Mouse (Mus musculus) hindbrain, embryonic 12.5 days (tissue): ENCODE data around the gene Magi2. TPM values are rescaled to one million over a fixed set of nuclear protein-coding genes. Genes with fewer than 3 reads are reported as not detected.
"Not testable (repeated sequence)": the region's sequence is repeated elsewhere in the genome, so short reads cannot be mapped to it uniquely, and the experiment has no call there.

Experiments
- ATAC-seq: fragments of 200-750 bp; cut with Nextera tagmentation; 2 replicates; pipeline ENCODE4 v1.8.0; 2017; ENCODE audit warnings: moderate TSS enrichment; ENCODE audit not compliant: low FRiP score
- H3K27ac ChIP-seq: fragments of 300-500 bp; sonication (generic); 2 replicates; pipeline ENCODE4 v1.5.1; 2016; ENCODE audit warnings: mild to moderate bottlenecking
- H3K27me3 ChIP-seq: fragments of 300-500 bp; sonication (generic); 2 replicates; pipeline ENCODE4 v1.6.1; 2016; ENCODE audit warnings: mild to moderate bottlenecking
- H3K36me3 ChIP-seq: fragments of 300-500 bp; sonication (generic); 2 replicates; pipeline ENCODE4 v1.6.1; 2016; ENCODE audit warnings: mild to moderate bottlenecking
- H3K4me1 ChIP-seq: fragments of 300-500 bp; sonication (generic); 2 replicates; pipeline ENCODE4 v1.6.1; 2016
- H3K4me2 ChIP-seq: fragments of 300-500 bp; sonication (generic); replicated peaks from 2 replicates; pipeline ENCODE4 v1.6.1; 2016; ENCODE audit warnings: mild to moderate bottlenecking
- H3K4me3 ChIP-seq: fragments of 300-500 bp; sonication (generic); 2 replicates; pipeline ENCODE4 v1.5.1; 2016; ENCODE audit warnings: mild to moderate bottlenecking
- H3K9ac ChIP-seq: fragments of 300-500 bp; sonication (generic); 2 replicates; pipeline ENCODE4 v1.6.1; 2016; ENCODE audit warnings: mild to moderate bottlenecking, moderate library complexity
- H3K9me3 ChIP-seq: fragments of 300-500 bp; sonication (generic); replicated peaks from 2 replicates; pipeline ENCODE4 v1.6.1; 2016; ENCODE audit warnings: mild to moderate bottlenecking
- WGBS: fragments of 180-500 bp; shearing (Covaris S2); methylation state at CpG from one replicate; pipeline ENCODE4 v1.1.7; 2016; 5-methylcytosine and 5-hydroxymethylcytosine counted together
- polyA plus RNA-seq: library from polyadenylated mRNA; unstranded; fragments of >200 nt; fragmentation: Nextera tagmentation; extraction: Ambion mirVana; gene quantifications from 2 replicates; pipeline ENCODE4 v1.2.1, GENCODE M21; 2016

The Magi2 gene
- polyA plus RNA-seq, 1 experiment from 2014 or later, result 18.5 TPM

- WGBS, result 82% methylated on average over 3 of the region's 3 CpGs
- H3K9ac ChIP-seq, result no peak overlapping the region
- H3K27me3 ChIP-seq, result no peaks in the 10 kb centered on the region
- H3K4me2 ChIP-seq, result no peak overlapping the region
- H3K27ac ChIP-seq, result no peak overlapping the region
- no peak for ATAC-seq
- H3K36me3 ChIP-seq, result no peaks in the 10 kb centered on the region
- H3K9me3 ChIP-seq, result no peaks in the 10 kb centered on the region
- no peak overlapping the region for H3K4me3 ChIP-seq
- H3K4me1 ChIP-seq, result 0 out of 2 replicates have a peak, but pooled peaks cover 3% of the 10 kb centered on the region
Observed at GRCm38 (mm10) chr5:20231908-20232307, 1005.1 kb downstream of the Magi2 start.

- H3K4me1 ChIP-seq, result no peaks in the 10 kb centered on the region
- no peaks in the 10 kb centered on the region for H3K9me3 ChIP-seq
- H3K27ac ChIP-seq, result no peak overlapping the region
- no peaks in the 10 kb centered on the region for H3K27me3 ChIP-seq
- H3K4me3 ChIP-seq, result no peak overlapping the region
- H3K36me3 ChIP-seq, result no peaks in the 10 kb centered on the region
- no peak overlapping the region for H3K4me2 ChIP-seq
- no peak overlapping the region for H3K9ac ChIP-seq
- 71% methylated on average over 2 of the region's 2 CpGs for WGBS
- no peak for ATAC-seq
Observed at GRCm38 (mm10) chr5:20241523-20241922, 1014.7 kb downstream of the Magi2 start.

DNA sequence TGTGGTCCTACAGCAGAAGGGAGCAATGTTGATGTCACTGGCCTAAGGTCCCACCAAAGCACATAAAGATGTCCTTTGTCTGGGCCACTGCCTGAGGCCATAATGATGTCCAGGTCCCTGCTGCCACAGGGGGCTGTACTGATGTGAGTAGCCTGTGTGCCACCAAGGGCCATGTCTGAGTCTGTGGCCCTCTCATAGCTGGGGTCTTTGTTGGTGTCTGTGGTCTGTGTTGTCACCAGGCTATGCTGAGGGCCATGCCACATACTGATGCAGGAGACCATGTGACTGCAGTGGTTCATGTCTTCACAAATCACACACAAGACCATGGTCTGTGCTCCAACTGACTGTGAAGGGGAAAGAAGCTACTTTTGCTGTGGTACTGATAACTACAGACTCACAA is 1015.7 kb downstream of the Magi2 start:
- H3K36me3 ChIP-seq, result no peaks in the 10 kb centered on the region
- H3K9ac ChIP-seq, result no peak overlapping the region
- H3K4me1 ChIP-seq, result no peaks in the 10 kb centered on the region
- no peaks in the 10 kb centered on the region for H3K9me3 ChIP-seq
- ATAC-seq, result no peak
- H3K27ac ChIP-seq, result no peak overlapping the region
- no peak overlapping the region for H3K4me2 ChIP-seq
- no peak overlapping the region for H3K4me3 ChIP-seq
- H3K27me3 ChIP-seq, result no peaks in the 10 kb centered on the region

DNA sequence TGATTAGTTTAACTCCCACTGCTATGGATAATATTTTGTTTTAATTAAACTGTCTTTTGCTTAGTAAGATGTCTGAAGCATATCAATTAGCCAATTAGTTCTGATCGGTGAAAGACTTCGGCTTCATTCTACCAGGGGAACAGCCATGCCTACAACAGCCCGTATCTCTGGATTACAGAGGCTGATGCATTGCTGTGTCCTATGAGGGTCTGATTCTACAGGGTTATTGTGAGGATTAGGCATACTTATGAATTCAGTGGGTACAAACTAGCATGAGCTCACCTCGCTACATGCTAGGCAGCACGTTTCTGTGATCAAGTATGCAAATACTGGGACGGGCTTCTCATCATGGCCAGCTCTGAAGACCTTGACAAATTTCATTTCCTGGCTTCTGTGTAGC is 1022.5 kb downstream of the Magi2 start:
- Histone ChIP-seq H3K4me2 (no peak overlapping the region), H3K27me3 (no peaks in the 10 kb centered on the region), H3K4me1 (no peaks in the 10 kb centered on the region), H3K36me3 (no peaks in the 10 kb centered on the region), H3K27ac (no peak overlapping the region), H3K4me3 (no peak overlapping the region), H3K9me3 (no peaks in the 10 kb centered on the region), H3K9ac (no peak overlapping the region)
- ATAC-seq, result no peak
- 93% methylated on average over 6 of the region's 6 CpGs for WGBS

GRCm38 (mm10) chr5:20251541-20251940 is 1024.7 kb downstream of the Magi2 start:
- Histone ChIP-seq H3K36me3 (no peaks in the 10 kb centered on the region), H3K27ac (no peak overlapping the region), H3K9ac (no peak overlapping the region), H3K4me1 (no peaks in the 10 kb centered on the region), H3K4me3 (no peak overlapping the region), H3K27me3 (no peaks in the 10 kb centered on the region), H3K4me2 (no peak overlapping the region), H3K9me3 (no peaks in the 10 kb centered on the region)
- 87% methylated on average over 6 of the region's 6 CpGs for WGBS
- ATAC-seq, result no peak

DNA sequence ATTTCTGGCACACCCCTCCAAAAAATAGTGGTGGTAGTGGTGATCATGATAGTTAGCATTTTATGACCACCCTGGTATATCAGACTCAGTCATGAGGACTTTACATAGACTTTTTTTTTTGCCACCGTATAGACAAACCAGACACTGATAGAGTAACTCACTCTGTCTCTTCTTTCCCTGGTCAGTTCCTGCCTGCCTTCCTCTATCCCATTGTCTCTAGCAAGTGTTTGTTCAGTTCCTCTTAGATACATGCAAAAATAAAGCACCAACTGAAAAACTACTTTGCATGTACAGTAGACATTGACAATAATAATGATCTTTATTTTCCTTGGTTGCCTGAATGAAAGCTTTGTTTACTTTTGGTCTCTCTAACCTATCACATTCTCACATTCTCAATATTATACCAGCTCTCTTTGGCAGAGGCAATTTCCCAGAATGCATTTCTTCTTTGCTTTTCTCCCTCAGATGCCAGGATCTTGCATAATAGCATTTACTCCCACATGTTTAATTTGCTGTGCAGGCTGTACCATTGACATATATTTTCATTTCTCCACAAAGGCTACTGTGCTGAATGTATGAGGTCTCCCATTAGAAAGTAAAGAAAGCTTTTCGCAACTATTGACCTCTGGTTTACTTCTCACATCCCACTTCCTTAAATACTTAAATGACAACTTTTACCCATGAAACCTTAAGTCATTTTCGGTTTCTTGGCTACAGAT is 1029.5 kb downstream of the Magi2 start:
- Histone ChIP-seq H3K27ac (no peak overlapping the region), H3K9me3 (no peaks in the 10 kb centered on the region), H3K4me3 (no peak overlapping the region), H3K4me2 (no peak overlapping the region), H3K4me1 (no peaks in the 10 kb centered on the region), H3K9ac (no peak overlapping the region), H3K36me3 (no peaks in the 10 kb centered on the region), H3K27me3 (no peaks in the 10 kb centered on the region)
- no peak for ATAC-seq
- WGBS, result 93% methylated on average over 3 of the region's 3 CpGs

GRCm38 (mm10) chr5:20256933-20257332 is 1030.1 kb downstream of the Magi2 start:
- Histone ChIP-seq H3K4me2 (no peak overlapping the region), H3K9ac (no peak overlapping the region), H3K4me1 (no peaks in the 10 kb centered on the region), H3K27me3 (no peaks in the 10 kb centered on the region), H3K27ac (no peak overlapping the region), H3K9me3 (no peaks in the 10 kb centered on the region), H3K4me3 (no peak overlapping the region), H3K36me3 (no peaks in the 10 kb centered on the region)
- ATAC-seq, result no peak
- WGBS, result 69% methylated on average over 2 of the region's 2 CpGs

GRCm38 (mm10) chr5:20257419-20257818 is 1030.6 kb downstream of the Magi2 start:
- Histone ChIP-seq H3K4me1 (no peaks in the 10 kb centered on the region), H3K4me2 (no peak overlapping the region), H3K36me3 (no peaks in the 10 kb centered on the region), H3K27me3 (no peaks in the 10 kb centered on the region), H3K9me3 (no peaks in the 10 kb centered on the region), H3K27ac (no peak overlapping the region), H3K4me3 (no peak overlapping the region), H3K9ac (no peak overlapping the region)
- ATAC-seq, result no peak
- 76% methylated on average over 4 of the region's 4 CpGs for WGBS

DNA sequence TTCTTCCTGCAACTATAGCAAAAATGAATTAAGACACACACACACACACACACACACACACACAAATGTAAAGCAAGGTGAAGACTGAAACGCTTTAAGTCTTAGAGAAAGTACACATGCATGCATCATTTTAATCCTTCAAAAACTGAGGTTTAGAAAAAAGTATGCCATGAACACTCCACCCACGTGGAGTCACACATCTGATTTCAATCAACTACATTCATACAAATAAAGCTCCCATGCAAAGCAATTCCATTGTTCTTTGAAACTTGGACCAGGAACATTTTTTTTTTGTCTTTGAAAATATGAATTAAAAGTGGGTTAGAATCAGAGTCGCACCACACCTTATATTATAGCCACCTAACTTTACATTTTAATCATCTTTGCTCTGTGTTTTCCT is 1032.9 kb downstream of the Magi2 start:
- ATAC-seq, result no peak
- H3K9ac ChIP-seq, result no peak overlapping the region
- no peaks in the 10 kb centered on the region for H3K9me3 ChIP-seq
- H3K4me2 ChIP-seq, result no peak overlapping the region
- no peaks in the 10 kb centered on the region for H3K27me3 ChIP-seq
- H3K4me1 ChIP-seq, result no peaks in the 10 kb centered on the region
- WGBS, result 81% methylated on average over 3 of the region's 3 CpGs
- H3K27ac ChIP-seq, result no peak overlapping the region
- H3K4me3 ChIP-seq, result no peak overlapping the region
- H3K36me3 ChIP-seq, result no peaks in the 10 kb centered on the region

DNA sequence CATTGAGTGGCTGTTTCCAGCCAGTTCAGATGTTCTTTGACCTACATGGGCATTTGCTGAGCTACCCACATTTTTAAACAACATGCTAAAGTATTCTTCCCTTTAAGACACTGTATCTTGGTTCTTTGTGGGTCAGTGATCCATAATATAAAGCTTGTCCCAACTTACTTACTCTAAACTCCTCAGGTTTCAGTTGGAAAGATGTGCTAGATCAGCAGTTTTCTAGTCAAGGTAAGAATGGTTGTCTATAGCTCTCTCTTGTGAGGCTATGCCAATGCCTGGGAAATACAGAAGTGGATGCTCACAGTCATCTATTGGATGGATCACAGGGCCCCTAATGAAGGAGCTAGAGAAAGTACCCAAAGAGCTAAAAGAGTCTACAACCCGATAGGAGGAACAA is 1045.8 kb downstream of the Magi2 start:
- 85% methylated on average over 1 of the region's 1 CpGs for WGBS
- not testable (repeated sequence) for H3K27ac ChIP-seq, H3K4me2 ChIP-seq, ATAC-seq, H3K27me3 ChIP-seq, H3K9me3 ChIP-seq, H3K4me3 ChIP-seq, H3K9ac ChIP-seq, H3K36me3 ChIP-seq, H3K4me1 ChIP-seq

- Histone ChIP-seq H3K27ac (no peak overlapping the region), H3K27me3 (no peaks in the 10 kb centered on the region), H3K9me3 (no peaks in the 10 kb centered on the region), H3K9ac (no peak overlapping the region), H3K4me2 (no peak overlapping the region), H3K4me1 (no peaks in the 10 kb centered on the region), H3K4me3 (no peak overlapping the region), H3K36me3 (no peaks in the 10 kb centered on the region)
- ATAC-seq, result no peak
- 90% methylated on average over 2 of the region's 2 CpGs for whole genome bisulfite sequencing
Observed at GRCm38 (mm10) chr5:20275632-20276031, 1048.8 kb downstream of the Magi2 start.

- WGBS, result 84% methylated on average over 8 of the region's 8 CpGs
- Histone ChIP-seq H3K4me3 (no peak overlapping the region), H3K4me2 (no peak overlapping the region), H3K27me3 (no peaks in the 10 kb centered on the region), H3K4me1 (no peaks in the 10 kb centered on the region), H3K27ac (no peak overlapping the region), H3K9me3 (no peaks in the 10 kb centered on the region), H3K36me3 (no peaks in the 10 kb centered on the region), H3K9ac (no peak overlapping the region)
- no peak; the same call in 1 of the 2 replicates for ATAC-seq
Observed at GRCm38 (mm10) chr5:20285080-20285840, 1058.4 kb downstream of the Magi2 start.

DNA sequence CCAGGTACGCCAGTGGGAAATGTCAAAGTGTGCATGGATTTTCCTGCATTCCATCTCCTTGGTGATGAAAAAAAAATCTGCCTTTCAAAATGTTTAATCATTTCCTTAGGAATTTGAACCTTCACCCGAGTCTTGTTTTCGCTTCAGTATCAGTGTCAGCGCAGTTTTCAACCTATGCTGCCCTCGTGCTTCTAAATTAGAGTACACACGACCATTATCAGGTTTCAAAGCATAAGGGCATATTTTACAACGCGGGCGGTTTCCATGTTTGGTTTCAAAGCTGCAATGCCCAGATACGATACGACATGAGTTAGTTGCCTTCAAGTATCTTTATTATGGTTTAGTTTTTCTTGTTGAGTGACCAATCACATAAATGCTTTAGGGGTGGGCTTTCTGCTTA is 1067.7 kb downstream of the Magi2 start:
- no peak overlapping the region for H3K4me3 ChIP-seq
- 64% methylated on average over 11 of the region's 11 CpGs for WGBS
- ATAC-seq, result no peak

More for the DNA sequence above, 1067.7 kb downstream of the Magi2 start:
- no peaks in the 10 kb centered on the region for H3K4me1 ChIP-seq
- H3K27ac ChIP-seq, result no peak overlapping the region
- H3K27me3 ChIP-seq, result no peaks in the 10 kb centered on the region
- no peak overlapping the region for H3K9ac ChIP-seq
- H3K9me3 ChIP-seq, result no peaks in the 10 kb centered on the region
- H3K36me3 ChIP-seq, result no peaks in the 10 kb centered on the region
- no peak overlapping the region for H3K4me2 ChIP-seq
